Mouse (Mus musculus) heart, postnatal 36 days (tissue): ENCODE measurements around the gene Trpm5. TPM values are rescaled to one million over a fixed set of nuclear protein-coding genes. Genes with fewer than 3 reads are reported as not detected.
A peak's percentile ranks its signal among the peaks of the same experiment; 100 is the strongest.

Source experiments
- DNase-seq, 2 experiments: peaks; one replicate each; pipeline ENCODE4 v3.0.0; 2021 to 2022
- intact Hi-C: fragments of 180-260 bp; cut with DNase I; formaldehyde crosslinking; loops from one replicate; pipeline ENCODE4 v1.15.1; 2025
- total RNA-seq, 2 experiments: library from RNA; stranded (reverse); gene quantifications; 2 replicates each; pipeline ENCODE4 v1.2.3; 2021

Trpm5 gene
- total RNA-seq, 2 experiments from 2014 or later: not detected

- intact Hi-C loops: loop anchor here (2.0 to 5.0 kb wide), 2 partner anchors 32 to 190 kb away; no protein-coding TSS in a partner anchor
- peak; percentile 57 to 66 for DNase-seq
Measured at GRCm38 (mm10) chr7:143106672-143107465, 12.4 kb upstream of the Trpm5 start.

GRCm38 (mm10) chr7:143106062-143106461 is 11.6 kb upstream of the Trpm5 start, which contains the start of gene Kcnq1:
Gene Kcnq1 (plus strand): TSS chr7:143106362.
- DNase-seq: no peak
- intact Hi-C loops: loop anchor here (2.0 to 5.0 kb wide), 2 partner anchors 33 to 191 kb away; no protein-coding TSS in a partner anchor

- intact Hi-C loops: loop anchor here (5.0 kb wide), 1 partner anchor 192 kb away; no protein-coding TSS in a partner anchor
- DNase-seq: no peak
Measured at GRCm38 (mm10) chr7:143105258-143105897, 10.9 kb upstream of the Trpm5 start.

GRCm38 (mm10) chr7:143100759-143101158 is 6.3 kb upstream of the Trpm5 start:
- DNase-seq: no peak
- intact Hi-C loops: no loop called here

GRCm38 (mm10) chr7:143095554-143095907 is 1.1 kb upstream of the Trpm5 start:
- intact Hi-C loops: loop anchor here (2.0 kb wide), 2 partner anchors 57 to 371 kb away; no protein-coding TSS in a partner anchor
- no peak for DNase-seq

GRCm38 (mm10) chr7:143093847-143094246 is 595 bp downstream of the Trpm5 start:
- intact Hi-C loops: loop anchor here (1.0 to 2.0 kb wide), 3 partner anchors 44 to 373 kb away; no protein-coding TSS in a partner anchor
- no peak for DNase-seq

- DNase-seq: peak in 1 of 2 experiments; percentile 56
- intact Hi-C loops: loop anchor here (2.0 kb wide), 1 partner anchor 168 kb away; no protein-coding TSS in a partner anchor
Measured at GRCm38 (mm10) chr7:143087070-143087579, 7.3 kb downstream of the Trpm5 start.

GRCm38 (mm10) chr7:143086366-143086765 is 8.1 kb downstream of the Trpm5 start:
- peak; percentile 79 to 90 for DNase-seq
- intact Hi-C loops: loop anchor here (1.0 to 2.0 kb wide), 3 partner anchors 78 to 192 kb away; no protein-coding TSS in a partner anchor

- intact Hi-C loops: no loop called here
- no peak for DNase-seq
Measured at GRCm38 (mm10) chr7:143083708-143084107, 10.7 kb downstream of the Trpm5 start.

- DNase-seq: no peak
- intact Hi-C loops: no loop called here
Measured at GRCm38 (mm10) chr7:143082024-143082423, 12.4 kb downstream of the Trpm5 start.

- intact Hi-C loops: no loop called here
- no peak for DNase-seq
Measured at GRCm38 (mm10) chr7:143077351-143077750, 17.1 kb downstream of the Trpm5 start.

- no peak for DNase-seq
- intact Hi-C loops: no loop called here
Measured at GRCm38 (mm10) chr7:143075394-143075793, 19.0 kb downstream of the Trpm5 start.

- DNase-seq: peak in 1 of 2 experiments; percentile 46
Measured at GRCm38 (mm10) chr7:143073086-143073485, 21.4 kb downstream of the Trpm5 start.

GRCm38 (mm10) chr7:143072605-143073004 is 21.8 kb downstream of the Trpm5 start:
- no peak for DNase-seq
- intact Hi-C loops: no loop called here

More at GRCm38 (mm10) chr7:143073086-143073485, 21.4 kb downstream of the Trpm5 start:
- intact Hi-C loops: no loop called here

- no peak for DNase-seq
- intact Hi-C loops: no loop called here
Measured at GRCm38 (mm10) chr7:143070506-143071070, 23.9 kb downstream of the Trpm5 start.

- intact Hi-C loops: loop anchor here (1.0 to 2.0 kb wide), 2 partner anchors 15 to 62 kb away; no protein-coding TSS in a partner anchor
- DNase-seq: no peak
Measured at GRCm38 (mm10) chr7:143069751-143070400, 24.6 kb downstream of the Trpm5 start.

- intact Hi-C loops: loop anchor here (1.0 to 2.0 kb wide), 2 partner anchors 14 to 61 kb away; no protein-coding TSS in a partner anchor
Measured at GRCm38 (mm10) chr7:143068882-143069591, 25.4 kb downstream of the Trpm5 start, which contains the start of gene Tssc4. Gene Tssc4 (plus strand): TSS chr7:143069249.

GRCm38 (mm10) chr7:143068316-143068881 is 26.0 kb downstream of the Trpm5 start:
- peak in 1 of 2 experiments; percentile 33 for DNase-seq
- intact Hi-C loops: loop anchor here (2.0 kb wide), 1 partner anchor 14 kb away; no protein-coding TSS in a partner anchor

More at GRCm38 (mm10) chr7:143068882-143069591, 25.4 kb downstream of the Trpm5 start, which contains the start of gene Tssc4:
- peak; percentile 94 to 95 for DNase-seq

GRCm38 (mm10) chr7:143067897-143068296 is 26.5 kb downstream of the Trpm5 start:
- intact Hi-C loops: loop anchor here (2.0 kb wide), 1 partner anchor 13 kb away; no protein-coding TSS in a partner anchor
- no peak for DNase-seq
